Mouse (Mus musculus) urinary bladder, postnatal 4 days (tissue): ENCODE data around the gene Slc26a11.

Experiments used
- DNase-seq, 2 experiments: peaks; one replicate each; pipeline ENCODE4 v3.0.0; 2021 to 2022; ENCODE audit warnings: low spot score in 2 of 2

Gene Slc26a11

DNA sequence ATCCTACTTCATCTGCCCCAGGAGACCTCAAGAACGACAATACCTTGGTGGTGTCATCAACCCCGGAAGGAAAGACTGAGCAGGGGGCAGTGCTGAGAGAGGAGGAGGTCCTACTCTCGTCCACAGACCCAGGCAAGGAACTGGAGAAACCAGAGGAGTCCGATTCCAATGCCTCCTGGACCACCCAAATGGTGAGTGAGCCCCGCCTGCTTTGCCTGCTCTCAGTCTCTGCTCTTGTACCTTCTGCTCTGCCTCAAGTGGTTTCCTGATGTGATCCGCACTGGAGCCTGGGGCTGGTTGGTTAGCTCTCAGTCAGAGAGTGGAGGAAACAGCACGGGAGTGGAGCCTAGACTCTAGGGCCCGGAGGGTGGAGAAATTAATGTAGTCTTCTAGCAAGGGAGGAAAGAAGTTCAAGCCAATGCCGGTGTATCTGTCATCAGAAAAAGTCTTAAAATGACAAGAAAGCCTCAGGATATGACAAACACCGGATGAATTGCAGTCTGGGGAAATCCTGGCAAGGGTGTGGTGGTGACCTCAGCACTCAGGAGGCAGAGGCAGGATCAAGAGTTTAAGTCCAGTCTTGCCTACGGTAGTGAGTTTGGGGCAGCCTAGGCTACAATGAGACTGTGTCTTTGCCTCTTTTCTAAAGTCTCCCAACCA, 47.3 kb downstream of the Slc26a11 start:
- DNase-seq, result no peak

DNA sequence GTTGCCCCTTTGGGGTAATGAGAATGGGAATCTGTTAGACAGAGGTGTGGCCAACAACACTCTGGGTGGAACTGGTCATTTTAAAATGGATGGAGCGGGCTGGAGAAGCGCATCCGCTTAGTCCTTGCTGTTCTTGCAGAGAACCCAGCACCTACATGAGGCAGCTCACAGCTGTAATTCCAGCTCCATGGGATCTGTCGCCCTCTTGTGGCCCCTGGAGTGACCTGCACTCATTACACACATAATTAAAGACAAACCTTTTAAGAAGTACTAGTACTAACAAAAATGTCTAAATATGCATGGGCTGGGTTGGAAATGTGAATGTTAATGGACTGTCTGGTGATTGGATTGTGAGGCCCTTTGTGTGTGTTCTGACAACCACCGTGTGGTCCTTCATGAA, 49.3 kb downstream of the Slc26a11 start:
- DNase-seq, result no peak

DNA sequence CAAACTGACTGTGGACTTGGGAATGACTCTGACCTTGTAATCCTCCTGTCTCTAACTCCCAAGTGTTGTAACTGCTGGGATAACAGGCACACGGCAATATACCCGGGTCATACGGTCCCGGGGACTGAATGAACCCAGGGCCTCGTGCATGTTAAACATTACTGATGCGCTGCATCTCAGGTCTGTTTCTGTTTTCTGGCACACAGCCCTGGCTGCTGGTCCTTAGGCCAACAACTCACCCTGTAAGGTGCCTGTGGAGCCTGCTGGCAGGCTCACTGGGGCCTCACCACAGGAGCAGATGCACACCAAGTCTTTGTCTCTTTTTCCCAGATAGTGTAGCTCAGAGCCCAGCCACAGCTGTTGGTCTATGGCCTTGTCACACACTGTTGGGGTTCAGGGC, 52.0 kb downstream of the Slc26a11 start:
- DNase-seq, result no peak

DNA sequence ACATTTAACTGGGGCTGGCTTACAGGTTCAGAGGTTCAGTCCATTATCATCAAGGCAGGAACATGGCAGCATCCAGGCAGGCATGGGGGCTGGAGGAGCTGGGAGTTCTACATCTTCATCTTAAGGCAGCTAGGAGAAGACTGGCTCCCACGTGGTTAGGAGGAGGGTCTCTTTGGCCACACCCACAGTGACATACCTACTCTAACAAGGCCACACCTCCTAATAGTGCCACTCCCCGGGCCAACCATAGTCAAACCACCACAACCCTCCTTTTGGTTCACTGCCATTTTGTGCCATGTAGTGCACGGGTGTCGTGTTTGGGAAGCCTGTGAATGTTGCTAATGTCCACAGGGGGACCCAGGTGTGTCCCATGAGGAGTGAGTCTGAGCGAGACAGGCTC, 52.6 kb downstream of the Slc26a11 start:
- DNase-seq, result no peak

DNA sequence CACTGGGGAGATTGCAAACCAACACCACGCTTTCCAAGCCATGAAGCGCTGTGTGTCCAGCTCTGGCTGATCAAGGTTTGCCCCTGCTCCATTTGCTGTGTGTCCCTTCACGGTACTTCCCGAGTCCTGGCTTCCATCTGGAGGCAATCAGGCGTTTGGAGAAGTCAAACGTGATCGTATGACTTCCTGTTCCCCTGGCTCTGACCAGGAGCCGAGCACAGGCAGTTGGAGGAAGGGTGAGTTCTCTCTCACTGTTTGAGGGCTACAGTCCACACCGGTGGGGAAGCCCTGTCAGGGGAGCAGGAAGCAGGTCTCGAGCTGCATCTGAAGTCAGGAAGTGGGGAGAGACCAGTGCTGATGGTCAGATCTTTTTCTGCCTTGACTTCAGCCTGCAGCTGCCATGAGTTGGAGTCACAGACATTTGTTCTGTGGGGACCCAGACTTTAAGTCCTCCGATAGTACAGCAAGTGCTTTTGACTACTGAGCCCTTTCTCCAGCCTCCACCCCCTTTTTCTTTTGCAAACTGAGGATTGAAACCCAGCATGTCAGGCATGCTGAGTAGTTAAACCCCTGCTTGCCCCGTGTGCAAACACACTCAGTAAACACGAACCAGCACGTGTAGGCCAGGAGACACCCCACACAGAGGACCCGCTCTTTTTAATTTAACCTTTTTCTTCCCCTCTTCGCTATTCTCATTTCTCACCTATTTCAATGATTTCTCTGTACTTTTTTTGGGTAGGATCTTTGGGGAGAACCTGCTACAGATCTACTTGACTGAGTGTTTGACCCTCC, 64.2 kb downstream of the Slc26a11 start:
- no peak for DNase-seq

DNA sequence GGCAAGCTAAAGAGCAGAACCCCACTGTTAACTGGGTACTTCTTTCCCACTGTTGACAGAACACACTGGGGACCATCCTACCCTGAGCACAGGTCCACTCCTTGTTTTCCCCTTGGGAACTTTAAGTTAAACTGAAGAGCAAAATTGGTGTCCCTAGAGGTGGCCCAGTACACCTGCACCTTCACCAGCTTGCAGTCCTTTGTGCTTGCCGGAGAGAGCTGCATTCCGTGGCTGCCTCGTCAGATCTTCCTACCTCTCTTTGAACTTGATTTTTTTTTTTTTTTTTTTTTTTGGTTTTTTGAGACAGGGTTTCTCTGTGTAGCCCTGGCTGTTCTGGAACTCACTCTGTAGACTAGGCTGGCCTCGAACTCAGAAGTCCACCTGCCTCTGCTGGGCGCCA, 65.1 kb downstream of the Slc26a11 start:
- DNase-seq, result no peak

DNA sequence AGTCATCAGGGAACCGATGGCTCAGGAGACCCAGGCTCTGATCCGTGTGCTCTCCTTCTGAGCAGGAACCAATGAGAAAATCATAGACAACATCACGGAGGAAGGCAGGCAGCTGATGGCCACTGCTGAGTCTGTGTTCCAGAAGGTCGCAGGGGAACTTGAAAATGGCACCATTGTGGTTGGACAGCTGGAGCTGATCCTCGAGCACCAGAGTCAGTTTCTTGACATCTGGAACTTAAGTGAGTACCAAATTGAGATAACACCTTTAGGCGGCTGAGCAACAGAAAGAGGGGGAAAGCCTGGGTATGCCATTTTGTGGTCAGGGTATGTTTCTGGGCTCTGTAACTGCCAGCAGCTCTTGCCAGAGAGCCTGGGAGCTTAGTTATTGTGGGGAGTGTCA, 72.1 kb downstream of the Slc26a11 start:
- DNase-seq, result no peak

DNA sequence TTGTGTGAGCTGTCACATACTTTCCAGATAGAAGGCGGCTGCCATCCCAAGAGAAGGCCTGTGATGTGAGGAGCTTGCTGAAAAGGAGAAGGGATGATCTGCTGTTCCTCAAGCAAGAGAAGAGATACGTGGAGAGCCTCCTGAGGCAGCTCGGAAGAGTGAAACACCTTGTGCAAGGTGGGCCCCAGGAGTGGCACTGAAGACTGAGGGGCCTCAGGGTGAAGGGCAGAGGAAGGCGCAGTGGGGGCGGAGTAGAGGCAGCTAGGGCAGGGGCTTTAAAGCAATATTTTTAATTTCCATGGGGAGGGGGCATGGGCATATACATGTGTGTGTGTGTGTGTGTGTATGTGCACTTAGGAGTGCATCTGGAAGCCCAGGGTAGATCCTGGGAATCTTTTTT, 72.6 kb downstream of the Slc26a11 start:
- no peak for DNase-seq

DNA sequence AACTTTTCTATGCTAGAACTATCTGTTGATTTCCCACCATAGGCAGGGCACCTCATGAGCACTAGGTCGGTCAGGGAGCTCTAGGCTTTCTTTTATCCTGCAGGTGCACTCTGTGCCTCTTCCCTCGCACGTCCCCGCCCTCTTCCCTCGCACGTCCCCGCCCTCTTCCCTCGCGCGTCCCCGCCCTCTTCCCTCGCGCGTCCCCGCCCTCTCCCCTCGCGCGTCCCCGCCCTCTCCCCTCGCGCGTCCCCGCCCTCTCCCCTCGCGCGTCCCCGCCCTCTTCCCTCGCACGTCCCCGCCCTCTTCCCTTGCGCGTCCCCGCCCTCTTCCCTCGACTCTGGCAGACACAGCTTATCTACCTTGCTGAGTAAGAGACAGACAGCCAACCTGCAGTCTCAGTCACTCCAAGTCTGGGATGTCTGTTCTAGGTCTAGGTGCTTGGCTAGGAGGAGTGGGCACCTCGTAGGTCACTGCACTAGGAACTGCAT, 73.3 kb downstream of the Slc26a11 start:
- peak; percentile 29 to 61 for DNase-seq
